Mouse (Mus musculus) adrenal gland, postnatal 0 days (tissue): ENCODE data around the gene Unc5a. TPM values are rescaled to one million over a fixed set of nuclear protein-coding genes. Genes with fewer than 3 reads are reported as not detected.

ENCODE experiments used
- polyA plus RNA-seq: library from polyadenylated mRNA; unstranded; fragments of >200 nt; fragmentation: Nextera tagmentation; extraction: Ambion mirVana; gene quantifications from 2 replicates; pipeline ENCODE4 v1.2.1, GENCODE M21; 2015

Gene Unc5a
- polyA plus RNA-seq, result 4.6 and 5.3 TPM in 2 replicates

GRCm38 (mm10) chr13:54948531-54949493 is at the start of gene Unc5a:
Unc5a (plus strand) TSS chr13:54949411.

GRCm38 (mm10) chr13:55021194-55021779 is 72.1 kb downstream of the Unc5a start, which contains the start of gene Hk3:
Hk3 (minus strand) TSS chr13:55021385.

Other genes with a start within 250 kb of the Unc5a start
- gene Cdhr2, start 247.9 kb upstream of the Unc5a start, polyA plus RNA-seq, result 0.30 and 1.0 TPM in 2 replicates
- 2.5 and 5.9 TPM in 2 replicates for gene Gprin1, start 199.5 kb upstream of the Unc5a start, polyA plus RNA-seq
- gene Sncb, start 182.8 kb upstream of the Unc5a start, polyA plus RNA-seq, result 1.0 and 4.8 TPM in 2 replicates
- gene Eif4e1b, start 165.4 kb upstream of the Unc5a start, polyA plus RNA-seq, result not detected in 2 replicates
- 54.9 and 67.6 TPM in 2 replicates for gene Tspan17, start 160.0 kb upstream of the Unc5a start, polyA plus RNA-seq
- gene Hk3, start 72.0 kb downstream of the Unc5a start, polyA plus RNA-seq, result 1.4 and 1.9 TPM in 2 replicates
- 18.4 and 22.7 TPM in 2 replicates for gene Uimc1, start 150.9 kb downstream of the Unc5a start, polyA plus RNA-seq
- gene Zfp346, start 155.9 kb downstream of the Unc5a start, polyA plus RNA-seq, result 10.4 and 20.5 TPM in 2 replicates
- gene Gm17617, start 184.1 kb downstream of the Unc5a start, polyA plus RNA-seq, result not detected in 2 replicates
- gene Fgfr4, start 203.2 kb downstream of the Unc5a start, polyA plus RNA-seq, result 2.4 and 10.5 TPM in 2 replicates